Mouse (Mus musculus) gastrocnemius, adult 2 months (tissue): Measurements from ENCODE around the gene Kmt2d. TPM values are rescaled to one million over a fixed set of nuclear protein-coding genes. Genes with fewer than 3 reads are reported as not detected.
"Not testable (repeated sequence)": the region's sequence is repeated elsewhere in the genome, so short reads cannot be mapped to it uniquely, and the experiment has no call there.

Source experiments
- DNase-seq: peaks from one replicate; pipeline ENCODE4 v3.0.0; 2022
- H3K27ac ChIP-seq: fragments of 200-600 bp; 2 replicates; pipeline ENCODE4 v1.8.1; 2022; ENCODE audit warnings: mild to moderate bottlenecking
- H3K4me3 ChIP-seq: fragments of 200-600 bp; 2 replicates; pipeline ENCODE4 v1.8.1; 2022; ENCODE audit warnings: mild to moderate bottlenecking, moderate library complexity
- CTCF ChIP-seq: fragments of 200-600 bp; IDR thresholded peaks from 2 replicates; pipeline ENCODE4 v1.8.1; 2022; ENCODE audit warnings: antibody characterized with exemption, mild to moderate bottlenecking, moderate library complexity
- intact Hi-C: fragments of 180-260 bp; cut with DNase I; formaldehyde crosslinking; loops from one replicate; pipeline ENCODE4 v1.15.1; 2025
- total RNA-seq, 2 experiments: library from RNA; stranded (reverse); gene quantifications; 2 replicates each; pipeline ENCODE4 v1.2.3; 2021

The Kmt2d gene
- total RNA-seq, 2 experiments from 2014 or later: 53.6 to 56.3 TPM

DNA sequence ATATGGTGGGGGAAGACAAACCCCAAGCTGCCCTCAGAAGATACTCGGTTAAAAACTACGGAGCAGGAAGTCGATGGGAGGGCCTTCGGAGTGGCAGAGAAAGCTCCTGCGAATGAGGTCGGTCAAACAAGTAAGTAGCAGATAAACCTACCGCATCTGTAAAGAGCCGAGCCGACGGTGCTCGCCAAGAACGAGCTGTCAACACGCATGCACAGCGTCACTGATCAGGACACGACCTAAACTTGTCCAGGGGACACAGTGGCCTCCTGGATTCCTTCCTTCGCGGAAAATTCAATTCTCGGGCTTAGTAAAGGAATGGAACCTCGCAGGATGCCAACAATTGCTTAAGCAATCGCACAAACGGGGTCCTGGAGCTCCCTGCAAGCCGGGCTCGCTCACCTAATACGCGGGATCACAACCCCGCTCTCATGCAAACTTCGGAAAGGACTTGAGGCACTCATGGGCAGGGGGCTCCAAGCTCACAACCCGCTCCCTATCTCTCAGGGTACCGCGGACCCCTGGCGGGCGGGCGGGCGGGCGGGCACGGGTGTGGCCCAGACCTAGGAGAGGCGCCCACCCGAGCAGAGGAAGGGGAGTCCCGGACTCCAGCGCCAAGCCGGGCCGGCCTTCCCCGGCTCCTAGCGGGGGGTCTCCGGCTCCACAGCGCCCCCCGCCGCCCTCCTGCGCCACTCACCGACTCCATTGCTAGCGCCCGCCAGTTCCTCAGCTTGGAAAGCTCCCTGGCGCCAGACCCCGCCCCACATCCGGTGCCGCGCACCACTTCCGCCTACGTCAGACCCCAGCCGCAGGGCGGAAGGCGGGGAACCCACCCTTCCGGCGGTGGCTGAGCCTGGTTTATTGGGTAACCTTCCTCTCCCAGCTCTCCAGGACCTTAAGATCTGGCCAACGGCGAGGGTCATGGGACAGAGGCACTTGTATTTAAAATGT lies 40.0 kb downstream of the Kmt2d start, which contains the start of gene Prkag1:
Gene Prkag1, minus strand, starts transcription at position 786 of the 948 bp plus-strand sequence.
- intact Hi-C loops: loop anchor here (5.0 kb wide), 1 partner anchor 36 kb away; no protein-coding TSS in a partner anchor
- DNase-seq: peak; percentile 98
- Histone ChIP-seq H3K27ac (peak within 1 kb of the TSS; percentile 98), H3K4me3 (peak within 1 kb of the TSS; percentile 92)
- peak; percentile 75 for TF ChIP-seq CTCF

DNA sequence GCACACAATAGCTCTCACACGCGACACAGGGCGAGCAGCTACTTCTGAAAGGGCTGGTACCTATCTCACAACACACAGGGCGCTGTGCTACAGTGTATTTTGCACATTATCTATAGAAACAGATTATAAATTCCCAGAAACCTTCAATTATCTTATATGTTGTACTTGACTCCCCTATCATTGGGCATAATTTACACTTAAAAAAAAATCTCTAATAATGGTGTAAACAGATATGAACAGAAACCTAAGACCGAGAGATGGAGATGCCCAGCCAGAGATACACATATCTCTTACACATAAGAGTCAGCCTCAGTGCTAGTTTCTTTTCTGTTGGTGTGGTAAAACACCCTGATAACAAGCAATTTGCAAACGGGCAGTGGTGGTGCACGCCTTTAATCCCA lies 43.4 kb downstream of the Kmt2d start:
- intact Hi-C loops: no loop called here
- Histone ChIP-seq H3K4me3 (no peak overlapping the region), H3K27ac (no peak overlapping the region)
- no peak for TF ChIP-seq CTCF
- no peak for DNase-seq

DNA sequence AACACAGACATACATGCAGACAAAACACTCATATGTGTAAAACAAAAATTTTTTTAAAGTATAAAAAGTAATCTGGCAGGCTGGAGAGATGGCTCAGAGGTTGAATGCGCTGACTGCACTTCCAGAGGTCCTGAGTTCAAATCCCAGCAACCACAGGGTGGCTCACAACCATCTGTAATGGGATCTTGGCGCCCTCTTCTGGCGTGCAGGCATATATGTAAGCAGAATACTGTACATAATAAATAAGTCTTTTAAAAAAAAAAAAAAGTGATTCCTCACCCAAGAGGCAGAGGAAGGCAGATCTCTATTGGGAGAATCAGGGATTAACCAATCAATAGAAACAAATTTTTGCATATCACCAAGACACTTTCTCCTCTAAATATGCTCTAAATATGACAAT lies 47.6 kb downstream of the Kmt2d start:
- DNase-seq: no peak
- intact Hi-C loops: no loop called here
- TF ChIP-seq CTCF: peak; percentile 38; the same call in 1 of the 2 replicates
- no peak overlapping the region for H3K27ac ChIP-seq
- H3K4me3 ChIP-seq: no peak overlapping the region

DNA sequence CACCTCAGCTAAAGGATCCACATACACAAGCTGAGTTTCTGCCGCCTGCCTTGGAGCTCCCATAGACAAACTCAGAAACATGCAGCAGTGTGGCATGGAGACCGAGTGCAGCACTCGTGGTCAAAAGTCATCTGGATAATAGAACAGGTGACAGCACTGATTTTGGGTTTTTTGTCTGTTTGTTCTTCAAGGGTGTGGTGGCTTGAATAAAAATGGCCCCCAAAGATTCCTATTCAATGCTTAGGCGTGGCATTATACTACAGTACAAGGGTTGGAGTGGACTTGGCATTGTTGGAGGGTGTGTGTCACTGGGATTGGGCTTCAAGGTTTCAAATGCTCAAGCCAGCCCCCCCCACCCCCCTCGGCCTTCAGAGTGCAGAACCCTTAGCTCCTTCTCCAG lies 48.9 kb downstream of the Kmt2d start:
- Histone ChIP-seq H3K27ac (no peak overlapping the region), H3K4me3 (no peak overlapping the region)
- intact Hi-C loops: no loop called here
- DNase-seq: no peak
- no peak for TF ChIP-seq CTCF

- no peak for DNase-seq
- peak; percentile 51 for TF ChIP-seq CTCF
- intact Hi-C loops: no loop called here
- H3K27ac ChIP-seq: no peak overlapping the region
- H3K4me3 ChIP-seq: no peak overlapping the region
These were observed 49.6 kb downstream of the Kmt2d start for GRCm38 (mm10) chr15:98821403-98821802.

GRCm38 (mm10) chr15:98820937-98821336 lies 50.1 kb downstream of the Kmt2d start:
- DNase-seq: no peak
- intact Hi-C loops: no loop called here
- Histone ChIP-seq H3K4me3 (no peak overlapping the region), H3K27ac (no peak overlapping the region)
- TF ChIP-seq CTCF: no peak

DNA sequence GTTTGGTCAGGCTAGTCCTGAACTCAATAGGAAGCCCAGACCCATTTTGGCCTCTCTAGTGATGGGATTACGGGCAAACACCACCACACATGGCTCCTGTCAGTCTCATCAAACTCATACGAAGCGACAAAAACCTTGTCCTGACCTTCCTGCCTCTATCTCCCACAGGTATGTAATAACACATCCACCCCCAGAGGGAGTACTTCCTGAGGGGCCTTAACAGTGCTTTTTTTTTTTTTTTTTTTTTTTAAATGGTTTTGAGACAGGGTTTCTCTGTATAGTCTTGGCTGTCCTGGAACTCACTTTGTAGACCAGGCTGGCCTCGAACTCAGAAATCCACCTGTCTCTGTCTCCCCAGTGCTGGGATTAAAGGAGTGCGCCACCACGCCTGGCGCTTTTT lies 52.8 kb downstream of the Kmt2d start:
- TF ChIP-seq CTCF: no peak
- intact Hi-C loops: no loop called here
- Histone ChIP-seq H3K4me3 (no peak overlapping the region), H3K27ac (no peak overlapping the region)
- DNase-seq: no peak

GRCm38 (mm10) chr15:98812741-98813424 lies 58.1 kb downstream of the Kmt2d start:
- Histone ChIP-seq H3K4me3 (no peak overlapping the region), H3K27ac (no peak overlapping the region)
- intact Hi-C loops: no loop called here
- DNase-seq: no peak
- TF ChIP-seq CTCF: no peak

- H3K4me3 ChIP-seq, H3K27ac ChIP-seq, intact Hi-C loops, DNase-seq: not testable (repeated sequence)
- TF ChIP-seq CTCF: peak; percentile 34
These were observed 60.8 kb downstream of the Kmt2d start for GRCm38 (mm10) chr15:98810212-98810611.

- peak within 1 kb of the TSS; percentile 28; the same call in 1 of the 2 replicates for H3K27ac ChIP-seq
- DNase-seq: no peak
- intact Hi-C loops: no loop called here
- H3K4me3 ChIP-seq: peak within 1 kb of the TSS; percentile 76
- TF ChIP-seq CTCF: no peak
These were observed 61.6 kb downstream of the Kmt2d start, which contains the start of gene Ddn for GRCm38 (mm10) chr15:98809390-98809789. TSS of gene Ddn (minus strand) at chr15:98809490.

DNA sequence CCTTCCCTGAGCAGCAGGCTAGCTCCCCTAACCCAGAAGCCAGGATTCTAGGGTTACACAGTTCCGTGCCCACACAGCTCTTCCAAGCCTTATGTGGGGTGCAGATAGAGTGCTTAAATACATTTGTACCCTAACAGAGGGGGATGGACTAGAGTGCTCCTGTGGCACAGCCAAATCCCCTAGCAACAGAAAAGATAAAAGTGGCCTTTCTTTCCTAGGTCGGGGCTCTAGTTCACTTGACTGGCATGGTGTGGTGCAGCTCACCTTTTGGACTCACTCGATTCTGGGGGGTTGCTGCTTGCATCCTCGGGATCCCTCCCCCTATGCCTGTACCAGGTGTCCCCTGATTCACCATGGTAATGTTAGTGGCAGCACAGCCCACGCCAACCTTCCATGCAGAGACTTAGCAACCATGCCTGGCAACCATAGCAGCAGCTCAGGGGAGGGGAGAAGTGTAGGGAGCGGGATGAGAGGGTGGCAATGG lies 62.3 kb downstream of the Kmt2d start:
- Histone ChIP-seq H3K27ac (peak overlapping the region; percentile 28; the same call in 1 of the 2 replicates), H3K4me3 (peak overlapping the region; percentile 76)
- no peak for DNase-seq
- intact Hi-C loops: no loop called here
- TF ChIP-seq CTCF: no peak

GRCm38 (mm10) chr15:98807895-98808650 lies 62.9 kb downstream of the Kmt2d start:
- DNase-seq: peak; percentile 74
- intact Hi-C loops: no loop called here
- Histone ChIP-seq H3K4me3 (peak overlapping the region; percentile 76), H3K27ac (peak overlapping the region; percentile 28; the same call in 1 of the 2 replicates)
- no peak for TF ChIP-seq CTCF
